Mouse (Mus musculus): Measurements from ENCODE around the gene Pgp. TPM values are rescaled to one million over a fixed set of nuclear protein-coding genes. Genes with fewer than 3 reads are reported as not detected.

Gene Pgp
- polyA plus RNA-seq, 2 experiments = 37.6 to 52.9 TPM

GRCm38 (mm10) chr17:24426471-24427169, 43.6 kb upstream of the Pgp start, which contains the start of gene Eci1:
Gene Eci1, plus strand, starts transcription at chr17:24426641.
- WGBS = 4% methylated on average over 46 of the region's 48 CpGs
- Histone ChIP-seq H3K9ac (ENCODE audit: low read depth, low read length, severe bottlenecking) (peak within 1 kb of the TSS; percentile 84), H3K36me3 (ENCODE audit: control insufficient read depth, insufficient read depth, low read length) (peaks cover 41% of the 10 kb centered on the region), H3K27ac (replicated peaks; ENCODE audit: low read depth, low read length) (peak within 1 kb of the TSS; percentile 96), H3K4me1 (ENCODE audit: control insufficient read depth, insufficient read depth, low read length) (peaks cover 15% of the 10 kb centered on the region), H3K4me2 (replicated peaks; ENCODE audit: low read depth, low read length, severe bottlenecking) (peak within 1 kb of the TSS; percentile 59), H3K27me3 (ENCODE audit: control insufficient read depth, insufficient read depth, low read length) (no peaks in the 10 kb centered on the region), H3K4me3 (replicated peaks; ENCODE audit: low read length) (peak within 1 kb of the TSS; percentile 69), H3K9me3 (ENCODE audit: control insufficient read depth, low read length) (no peaks in the 10 kb centered on the region)
- peak; percentile 92 for DNase-seq (ENCODE audit: low spot score)
- 0 out of 2 replicates have a peak, but pooled peaks have one; percentile 64 for TF ChIP-seq POLR2A (IDR thresholded peaks at IDR 0.05; ENCODE audit: borderline replicate concordance, extremely low read depth, insufficient read depth, insufficient read length)
- peak; percentile 94 for ATAC-seq (ENCODE audit: low FRiP score, low read depth)

- peak overlapping the region; percentile 59 for H3K4me2 ChIP-seq (replicated peaks; ENCODE audit: low read depth, low read length, severe bottlenecking)
- peak overlapping the region; percentile 84 for H3K9ac ChIP-seq (ENCODE audit: low read depth, low read length, severe bottlenecking)
- H3K27me3 ChIP-seq (ENCODE audit: control insufficient read depth, insufficient read depth, low read length) = no peaks in the 10 kb centered on the region
- 3% methylated on average over 8 of the region's 8 CpGs for WGBS
- H3K9me3 ChIP-seq (ENCODE audit: control insufficient read depth, low read length) = no peaks in the 10 kb centered on the region
- H3K36me3 ChIP-seq (ENCODE audit: control insufficient read depth, insufficient read depth, low read length) = peaks cover 36% of the 10 kb centered on the region
- peak overlapping the region; percentile 96 for H3K27ac ChIP-seq (replicated peaks; ENCODE audit: low read depth, low read length)
- DNase-seq (ENCODE audit: low spot score) (peak; percentile 50), ATAC-seq (ENCODE audit: low FRiP score, low read depth) (no peak)
- H3K4me3 ChIP-seq (replicated peaks; ENCODE audit: low read length) = peak overlapping the region; percentile 69
- H3K4me1 ChIP-seq (ENCODE audit: control insufficient read depth, insufficient read depth, low read length) = peaks cover 15% of the 10 kb centered on the region
- no peak for TF ChIP-seq POLR2A (IDR thresholded peaks at IDR 0.05; ENCODE audit: borderline replicate concordance, extremely low read depth, insufficient read depth, insufficient read length)
Measured at GRCm38 (mm10) chr17:24427170-24427557, 43.0 kb upstream of the Pgp start.

GRCm38 (mm10) chr17:24429201-24429983, 40.8 kb upstream of the Pgp start:
- H3K9me3 ChIP-seq (ENCODE audit: control insufficient read depth, low read length) = no peaks in the 10 kb centered on the region
- no peak overlapping the region for H3K4me3 ChIP-seq (replicated peaks; ENCODE audit: low read length)
- no peak overlapping the region for H3K4me2 ChIP-seq (replicated peaks; ENCODE audit: low read depth, low read length, severe bottlenecking)
- H3K27ac ChIP-seq (replicated peaks; ENCODE audit: low read depth, low read length) = no peak overlapping the region
- no peak for TF ChIP-seq POLR2A (IDR thresholded peaks at IDR 0.05; ENCODE audit: borderline replicate concordance, extremely low read depth, insufficient read depth, insufficient read length)
- WGBS = 81% methylated on average over 14 of the region's 14 CpGs
- H3K4me1 ChIP-seq (ENCODE audit: control insufficient read depth, insufficient read depth, low read length) = peaks cover 15% of the 10 kb centered on the region
- no peak for DNase-seq (ENCODE audit: low spot score)
- no peak overlapping the region for H3K9ac ChIP-seq (ENCODE audit: low read depth, low read length, severe bottlenecking)
- H3K36me3 ChIP-seq (ENCODE audit: control insufficient read depth, insufficient read depth, low read length) = peaks cover 28% of the 10 kb centered on the region
- no peak for ATAC-seq (ENCODE audit: low FRiP score, low read depth)
- H3K27me3 ChIP-seq (ENCODE audit: control insufficient read depth, insufficient read depth, low read length) = no peaks in the 10 kb centered on the region

DNA sequence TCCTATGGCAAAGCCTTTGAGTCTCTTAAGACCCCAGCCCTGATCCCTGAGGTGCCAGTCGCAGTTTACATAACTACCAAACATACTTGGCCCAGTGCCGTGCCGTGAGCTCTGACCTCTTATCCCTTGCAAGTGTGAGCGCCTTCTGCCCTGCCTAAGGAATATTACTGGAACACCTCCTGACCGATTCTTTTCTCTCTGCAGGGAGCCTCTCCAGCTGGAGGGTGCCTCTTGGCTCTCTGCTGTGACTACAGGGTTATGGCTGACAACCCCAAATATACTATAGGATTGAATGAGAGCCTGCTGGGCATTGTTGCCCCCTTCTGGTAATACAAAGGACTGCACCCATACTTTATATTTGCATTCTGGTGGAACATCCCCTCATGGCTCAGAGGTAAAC, 33.2 kb upstream of the Pgp start:
- Histone ChIP-seq H3K9ac (ENCODE audit: low read depth, low read length, severe bottlenecking) (no peak overlapping the region), H3K27ac (replicated peaks; ENCODE audit: low read depth, low read length) (no peak overlapping the region), H3K27me3 (ENCODE audit: control insufficient read depth, insufficient read depth, low read length) (no peaks in the 10 kb centered on the region), H3K4me1 (ENCODE audit: control insufficient read depth, insufficient read depth, low read length) (no peaks in the 10 kb centered on the region), H3K4me2 (replicated peaks; ENCODE audit: low read depth, low read length, severe bottlenecking) (no peak overlapping the region), H3K36me3 (ENCODE audit: control insufficient read depth, insufficient read depth, low read length) (peaks cover 72% of the 10 kb centered on the region), H3K4me3 (replicated peaks; ENCODE audit: low read length) (no peak overlapping the region), H3K9me3 (ENCODE audit: control insufficient read depth, low read length) (no peaks in the 10 kb centered on the region)
- TF ChIP-seq POLR2A (IDR thresholded peaks at IDR 0.05; ENCODE audit: borderline replicate concordance, extremely low read depth, insufficient read depth, insufficient read length) = no peak
- DNase-seq (ENCODE audit: low spot score) (peak; percentile 65), ATAC-seq (ENCODE audit: low FRiP score, low read depth) (peak; percentile 68; the same call in 1 of the 2 replicates)
- 71% methylated on average over 5 of the region's 5 CpGs for WGBS

DNA sequence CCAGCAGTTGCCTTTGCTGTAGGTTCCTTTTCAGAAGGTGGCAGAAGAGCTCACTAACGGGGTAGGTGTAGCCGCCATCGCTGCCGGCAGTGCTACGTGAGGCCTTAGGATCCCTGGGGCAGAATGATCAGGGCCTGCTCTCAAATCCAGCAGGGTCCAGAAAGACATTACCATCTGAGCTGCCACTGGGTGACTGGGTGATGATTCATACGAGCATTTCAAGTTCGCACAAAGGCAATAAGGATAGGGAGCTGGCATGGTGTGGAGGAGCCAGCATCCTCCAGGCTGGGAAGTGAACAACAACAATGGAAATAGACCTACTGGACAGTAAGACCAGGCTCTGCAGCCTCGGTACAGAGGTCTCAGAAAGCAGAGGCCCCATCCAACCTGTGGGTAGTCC, 29.8 kb upstream of the Pgp start:
- no peak overlapping the region for H3K9ac ChIP-seq (ENCODE audit: low read depth, low read length, severe bottlenecking)
- TF ChIP-seq POLR2A (IDR thresholded peaks at IDR 0.05; ENCODE audit: borderline replicate concordance, extremely low read depth, insufficient read depth, insufficient read length) = no peak
- no peak overlapping the region for H3K27ac ChIP-seq (replicated peaks; ENCODE audit: low read depth, low read length)
- no peaks in the 10 kb centered on the region for H3K4me1 ChIP-seq (ENCODE audit: control insufficient read depth, insufficient read depth, low read length)
- no peaks in the 10 kb centered on the region for H3K9me3 ChIP-seq (ENCODE audit: control insufficient read depth, low read length)
- 92% methylated on average over 8 of the region's 8 CpGs for WGBS
- H3K4me2 ChIP-seq (replicated peaks; ENCODE audit: low read depth, low read length, severe bottlenecking) = no peak overlapping the region
- H3K27me3 ChIP-seq (ENCODE audit: control insufficient read depth, insufficient read depth, low read length) = no peaks in the 10 kb centered on the region
- H3K4me3 ChIP-seq (replicated peaks; ENCODE audit: low read length) = no peak overlapping the region
- ATAC-seq (ENCODE audit: low FRiP score, low read depth) = no peak
- DNase-seq (ENCODE audit: low spot score) = no peak
- H3K36me3 ChIP-seq (ENCODE audit: control insufficient read depth, insufficient read depth, low read length) = peaks cover 81% of the 10 kb centered on the region
